Mouse (Mus musculus) sigmoid colon, adult 10 weeks (tissue): Measurements from ENCODE around the gene Zfp938. TPM values are rescaled to one million over a fixed set of nuclear protein-coding genes. Genes with fewer than 3 reads are reported as not detected.

Source experiments
- polyA plus RNA-seq: library from polyadenylated mRNA; stranded (reverse); fragments of 350-450 nt; fragmentation: Illumina TruSeq; extraction: RNeasy Lipid Tissue Mini Kit (QIAGEN cat#74804); gene quantifications from one replicate; pipeline ENCODE4 v1.2.3, GENCODE M21; 2014; ENCODE audit warnings: low read depth, low replicate concordance

Gene Zfp938
- 35.0 TPM for polyA plus RNA-seq

DNA sequence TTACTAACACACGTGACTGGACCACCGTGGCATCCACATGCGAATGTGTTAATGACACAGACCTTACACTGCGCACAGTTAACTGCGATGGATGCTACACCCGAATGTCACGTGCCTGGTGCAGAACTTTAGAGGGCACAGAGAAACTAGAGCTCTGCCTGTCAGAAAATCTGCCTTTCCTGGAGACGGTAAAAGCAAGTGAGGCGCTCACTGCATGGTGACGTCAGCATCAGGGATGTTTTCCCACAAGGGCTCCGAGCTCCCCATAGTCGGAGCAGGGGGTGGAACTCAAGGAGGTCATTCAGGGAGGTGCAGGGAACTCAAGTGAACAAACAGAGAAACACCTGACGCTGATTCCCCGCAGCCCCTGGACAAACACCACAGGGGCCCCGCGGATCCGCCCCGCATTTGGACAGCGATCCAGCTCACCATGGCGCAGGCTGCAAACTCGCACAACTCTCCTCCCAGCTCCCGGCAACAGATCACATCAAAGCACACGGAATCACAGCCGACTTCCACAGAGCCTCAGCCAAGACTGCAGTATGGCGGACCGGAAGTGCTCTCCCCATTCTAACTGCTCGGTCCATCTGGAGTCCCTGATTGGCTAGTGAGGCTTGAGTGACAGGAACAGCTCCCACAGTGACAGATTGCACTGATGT is at the start of gene Zfp938:
Gene Zfp938, minus strand, starts transcription at position 539 of the 659 bp plus-strand sequence.

Other genes with a start within 250 kb of the Zfp938 start
- gene Zfp873, start 193.2 kb downstream of the Zfp938 start, polyA plus RNA-seq, result 18.6 TPM
- gene BC024063, start 157.9 kb downstream of the Zfp938 start, polyA plus RNA-seq, result 8.6 TPM
- 15.0 TPM for gene AU041133, start 113.3 kb downstream of the Zfp938 start, polyA plus RNA-seq
- not detected for gene 4932415D10Rik, start 75.3 kb upstream of the Zfp938 start, polyA plus RNA-seq
- 16.1 TPM for gene Gm4924, start 113.0 kb upstream of the Zfp938 start, polyA plus RNA-seq